Mouse (Mus musculus): Measurements from ENCODE around the gene Ech1.

DNA sequence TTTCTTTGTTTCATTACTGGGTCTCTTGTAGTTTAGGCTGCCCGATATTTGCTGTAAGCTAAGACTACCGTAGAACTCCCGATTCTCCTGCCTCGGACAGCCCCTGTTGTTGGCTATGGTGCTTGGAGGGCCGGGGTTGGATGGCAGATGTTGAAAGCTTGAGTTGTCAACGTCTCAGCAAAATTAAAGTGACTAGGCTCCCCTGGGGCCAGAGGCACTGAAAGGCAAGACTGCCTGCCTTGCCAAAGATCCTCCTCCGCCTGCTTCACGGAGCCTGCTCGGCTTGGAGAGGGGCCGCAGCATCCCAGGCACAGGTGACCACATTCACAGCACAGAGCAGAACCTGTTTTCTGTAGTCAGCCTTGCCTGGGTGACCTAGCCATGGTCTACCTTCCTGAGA, 55.5 kb downstream of the Ech1 start:
- TF ChIP-seq POLR2A (IDR thresholded peaks at IDR 0.05; ENCODE audit: extremely low read depth, insufficient read depth, low read length) (no peak), CTCF (IDR thresholded peaks at IDR 0.05; ENCODE audit: low read depth, low read length) (no peak)
